Mouse (Mus musculus) cerebellum, adult 18-20 months (tissue): ENCODE data around the gene Ccdc113.

Experiments
- DNase-seq, 2 experiments: peaks; one replicate each; pipeline ENCODE4 v3.0.0; 2021

Gene Ccdc113

GRCm38 (mm10) chr8:95607210-95607609 is 73.3 kb downstream of the Ccdc113 start:
- DNase-seq = no peak
